Mouse (Mus musculus): ENCODE measurements around the gene Krtdap.

Gene Krtdap

GRCm38 (mm10) chr7:30837277-30837676 lies 49.6 kb downstream of the Krtdap start:
- DNase-seq (ENCODE audit: low read depth, low spot score): no peak

- no peak for DNase-seq (ENCODE audit: low read depth, low spot score)
Observed at GRCm38 (mm10) chr7:30840306-30840705, 52.6 kb downstream of the Krtdap start.

Data from WW6 (cell line).